Mouse (Mus musculus) cerebellum, postnatal 10 days (tissue): ENCODE measurements around the gene Jpt2.

Source experiments
- DNase-seq, 2 experiments: peaks; one replicate each; pipeline ENCODE4 v3.0.0; 2021; ENCODE audit warnings: mixed read lengths in 2 of 2

Gene Jpt2

GRCm38 (mm10) chr17:24903767-24904166, 56.7 kb downstream of the Jpt2 start:
- no peak for DNase-seq

DNA sequence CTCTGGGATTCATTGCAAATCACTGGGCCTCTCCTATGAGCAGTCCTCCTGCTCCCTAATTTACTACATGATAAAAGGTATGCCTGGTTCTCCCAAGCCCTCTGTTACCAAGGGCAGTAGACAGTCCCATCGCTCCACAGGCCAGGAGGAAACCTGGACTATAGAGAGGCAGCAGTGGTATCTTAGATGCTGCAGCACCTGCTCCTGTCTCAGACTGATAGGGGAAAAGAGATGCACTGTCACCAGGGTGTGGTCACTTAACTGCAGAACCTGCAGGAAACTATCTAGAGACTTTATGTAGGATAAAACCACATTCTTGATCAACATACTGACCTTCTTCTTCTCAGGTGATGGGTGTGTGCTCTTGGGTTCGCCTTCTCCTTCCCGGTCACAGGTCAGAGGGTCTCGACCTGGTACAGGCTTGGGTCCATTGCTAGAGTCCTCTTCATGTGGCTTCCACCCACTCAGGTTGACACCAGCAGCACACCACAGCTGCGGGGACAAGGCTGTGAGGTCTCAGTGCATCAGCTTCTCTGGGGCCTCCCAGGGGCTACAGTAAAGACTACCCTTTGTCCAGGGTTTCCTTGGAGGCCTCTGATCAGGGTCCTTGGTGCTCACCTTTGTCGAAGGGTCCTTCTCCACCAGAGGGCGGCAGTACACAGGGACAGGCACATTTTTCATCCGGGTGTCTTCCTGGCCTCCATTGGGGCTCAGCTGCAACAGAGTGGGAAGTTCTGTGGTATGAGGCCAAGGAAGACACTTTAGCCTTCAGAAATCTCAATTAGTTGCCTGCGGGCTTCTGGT, 57.6 kb downstream of the Jpt2 start:
- peak; percentile 64 to 72 for DNase-seq

DNA sequence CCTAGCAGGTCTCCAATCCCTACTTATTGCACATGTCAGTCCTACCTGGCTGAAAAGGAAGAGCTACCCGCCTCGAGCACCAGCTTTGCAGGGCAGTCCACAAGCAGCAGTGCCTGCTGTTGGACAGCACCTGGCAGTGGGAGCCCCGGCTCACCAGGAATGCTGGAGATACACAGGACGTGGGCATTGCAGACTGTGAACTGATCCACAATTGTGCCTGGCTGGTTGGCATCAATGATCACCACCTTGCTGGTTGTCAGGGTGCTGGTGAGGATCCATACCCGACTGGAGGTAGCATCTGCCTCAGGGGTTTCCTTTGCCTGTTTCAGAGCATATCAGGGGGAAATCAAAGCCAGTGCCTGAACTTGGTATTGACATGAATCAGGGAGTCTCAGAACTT, 58.4 kb downstream of the Jpt2 start:
- DNase-seq, result no peak

DNA sequence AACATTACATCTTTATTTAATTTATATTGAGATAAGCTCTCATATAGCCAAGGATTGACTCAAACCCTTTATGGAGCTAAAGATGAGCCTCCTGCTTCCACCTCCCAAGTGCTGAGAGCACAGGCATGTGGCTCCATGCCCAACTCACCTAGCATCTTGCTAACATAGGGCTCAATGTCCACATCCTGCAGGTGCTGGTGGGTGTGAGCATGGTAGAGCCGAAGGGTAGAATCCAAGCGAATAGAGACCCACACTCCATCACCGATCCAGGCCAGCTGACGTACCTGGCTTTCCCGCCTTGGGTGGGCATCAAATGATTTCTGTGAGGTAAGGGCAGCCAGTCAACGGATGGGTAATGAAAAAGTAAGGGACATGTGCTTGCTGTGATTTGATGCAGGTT, 60.5 kb downstream of the Jpt2 start:
- DNase-seq, result no peak

DNA sequence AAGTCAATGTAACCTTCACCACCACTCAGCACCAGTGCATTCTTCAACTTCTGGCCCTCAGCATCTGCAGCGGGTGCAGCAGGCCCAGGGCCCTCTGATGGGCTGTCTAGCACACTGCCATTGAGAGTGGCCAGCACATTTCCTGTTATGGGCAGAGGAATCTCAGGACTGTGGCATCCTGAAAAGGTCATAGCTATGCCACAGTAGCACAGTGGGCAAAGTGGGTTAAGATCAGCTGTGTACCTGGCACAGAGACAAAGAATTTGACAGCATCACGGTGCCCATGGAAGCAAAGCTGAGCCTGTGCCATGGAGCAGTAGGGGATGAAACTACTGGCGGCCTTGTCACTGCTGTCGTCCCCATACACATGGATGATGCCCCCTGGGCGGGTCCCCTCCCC, 61.3 kb downstream of the Jpt2 start:
- DNase-seq, result no peak

GRCm38 (mm10) chr17:24898041-24898854, 62.2 kb downstream of the Jpt2 start:
- DNase-seq, result peak in 1 of 2 experiments; percentile 57

DNA sequence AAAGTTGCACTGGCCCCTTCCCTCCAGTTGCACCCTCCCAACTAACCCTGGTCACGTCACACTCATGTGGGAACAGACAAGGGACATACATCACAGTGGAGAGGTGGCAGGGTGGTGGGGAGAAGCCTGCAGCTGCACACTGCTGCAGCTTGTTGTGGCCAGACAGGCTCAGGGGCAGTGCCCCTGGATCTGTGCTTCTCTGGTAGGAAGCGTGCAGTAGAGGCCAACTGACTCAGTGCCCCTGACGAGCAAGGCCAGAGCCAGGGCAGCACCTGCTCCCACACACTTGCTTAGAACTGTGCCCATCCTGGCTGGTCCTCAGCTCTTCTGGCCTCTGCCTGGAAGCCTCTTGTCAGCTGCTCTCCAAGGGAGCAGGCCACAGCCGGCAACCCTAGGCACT, 62.9 kb downstream of the Jpt2 start:
- no peak for DNase-seq

GRCm38 (mm10) chr17:24896993-24897269, 63.6 kb downstream of the Jpt2 start:
- peak in 1 of 2 experiments; percentile 48 for DNase-seq

- peak; percentile 85 to 89 for DNase-seq
Measured at GRCm38 (mm10) chr17:24896241-24896992, 64.1 kb downstream of the Jpt2 start, which contains the start of gene Nme3. TSS of gene Nme3 (plus strand) at chr17:24896500.

GRCm38 (mm10) chr17:24895571-24896240, 64.8 kb downstream of the Jpt2 start:
- DNase-seq, result peak; percentile 37 to 48

GRCm38 (mm10) chr17:24894995-24895547, 65.4 kb downstream of the Jpt2 start, which contains the start of the genes Eme2 and Mrps34:
TSS of gene Eme2 (minus strand) at chr17:24895087.
TSS of gene Mrps34 (plus strand) at chr17:24895116.
- peak; percentile 89 to 90 for DNase-seq

DNA sequence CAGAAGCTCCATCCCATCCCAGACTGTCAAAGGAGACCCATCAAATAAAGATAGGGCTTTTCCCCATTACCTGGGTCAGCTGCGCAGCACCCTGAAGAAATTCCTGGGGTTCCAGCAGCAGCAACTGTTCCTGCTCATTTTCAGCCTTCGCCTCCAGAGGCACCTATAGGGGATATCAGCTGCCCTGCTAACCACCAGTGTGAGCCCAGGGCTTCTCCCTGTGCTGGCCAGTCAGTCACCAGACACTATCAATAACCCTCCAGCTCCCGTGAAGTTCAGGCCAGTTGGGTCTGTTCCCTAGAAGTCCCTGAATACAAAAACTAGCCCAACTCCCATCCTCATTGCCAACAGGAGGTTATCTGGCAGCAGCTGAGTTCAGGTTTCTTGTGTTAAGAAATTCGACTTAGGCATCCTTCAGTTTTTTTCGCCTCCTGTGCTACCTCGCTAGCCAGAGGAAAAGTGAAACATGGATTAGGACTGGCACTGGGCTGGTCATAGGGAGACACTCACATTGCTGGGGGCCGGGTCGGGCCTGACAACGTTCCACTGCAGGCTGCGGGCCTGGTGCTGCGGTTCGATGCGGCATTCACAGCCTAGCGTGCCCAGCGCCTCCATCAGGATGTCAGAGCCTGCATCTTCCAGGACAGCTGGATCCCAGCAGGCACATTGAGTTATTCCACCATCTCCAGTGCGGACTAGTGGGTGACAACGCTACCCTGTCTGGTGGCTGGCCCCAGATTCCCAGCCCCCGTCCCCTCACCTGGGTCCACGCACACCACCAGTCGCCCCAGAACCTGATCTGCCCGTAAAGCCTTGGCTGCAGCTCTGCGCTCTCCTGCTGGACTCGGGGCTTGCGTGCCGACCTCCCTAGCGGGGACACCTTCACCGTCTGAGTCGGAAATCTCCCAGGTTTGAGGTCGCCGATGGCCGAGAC, 66.2 kb downstream of the Jpt2 start:
- DNase-seq, result peak in 1 of 2 experiments; percentile 43

DNA sequence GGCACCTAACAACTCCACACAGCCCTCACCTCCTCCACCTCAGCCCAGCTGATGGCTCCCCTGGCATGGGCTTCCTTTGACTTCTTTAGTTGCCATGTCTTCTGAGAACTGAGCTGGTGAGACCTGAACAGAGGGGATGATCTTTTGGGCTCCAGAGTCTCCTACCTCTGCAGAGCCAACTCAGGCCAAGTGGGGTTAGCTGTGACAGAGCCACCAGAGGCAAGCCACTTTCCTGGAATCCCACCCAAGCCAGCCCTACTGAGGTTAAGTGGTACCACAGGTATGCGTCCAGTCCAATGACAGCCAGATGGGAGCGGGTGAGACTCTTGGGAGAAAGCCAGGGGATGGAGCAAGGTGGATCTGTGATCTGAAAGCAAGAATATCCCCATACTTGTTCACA, 67.2 kb downstream of the Jpt2 start:
- DNase-seq, result no peak

GRCm38 (mm10) chr17:24892785-24893184, 67.7 kb downstream of the Jpt2 start:
- peak in 1 of 2 experiments; percentile 48 for DNase-seq

GRCm38 (mm10) chr17:24891321-24891720, 69.2 kb downstream of the Jpt2 start:
- DNase-seq, result peak; percentile 53 to 57

GRCm38 (mm10) chr17:24890151-24891092, 70.1 kb downstream of the Jpt2 start:
- DNase-seq, result no peak

- no peak for DNase-seq
Measured at GRCm38 (mm10) chr17:24888862-24889261, 71.6 kb downstream of the Jpt2 start.
